Mouse (Mus musculus) ovary, adult 2 months (tissue): ENCODE data around the gene Bfar. TPM values are rescaled to one million over a fixed set of nuclear protein-coding genes. Genes with fewer than 3 reads are reported as not detected.

Experiments used
- polyA plus RNA-seq: library from polyadenylated mRNA; depleted of rRNA; stranded (reverse); fragments of >200 nt; gene quantifications from 2 replicates; pipeline ENCODE4 v1.2.3, GENCODE M21; 2012; rRNA removed

Bfar gene
- 15.2 and 23.7 TPM in 2 replicates for polyA plus RNA-seq

DNA sequence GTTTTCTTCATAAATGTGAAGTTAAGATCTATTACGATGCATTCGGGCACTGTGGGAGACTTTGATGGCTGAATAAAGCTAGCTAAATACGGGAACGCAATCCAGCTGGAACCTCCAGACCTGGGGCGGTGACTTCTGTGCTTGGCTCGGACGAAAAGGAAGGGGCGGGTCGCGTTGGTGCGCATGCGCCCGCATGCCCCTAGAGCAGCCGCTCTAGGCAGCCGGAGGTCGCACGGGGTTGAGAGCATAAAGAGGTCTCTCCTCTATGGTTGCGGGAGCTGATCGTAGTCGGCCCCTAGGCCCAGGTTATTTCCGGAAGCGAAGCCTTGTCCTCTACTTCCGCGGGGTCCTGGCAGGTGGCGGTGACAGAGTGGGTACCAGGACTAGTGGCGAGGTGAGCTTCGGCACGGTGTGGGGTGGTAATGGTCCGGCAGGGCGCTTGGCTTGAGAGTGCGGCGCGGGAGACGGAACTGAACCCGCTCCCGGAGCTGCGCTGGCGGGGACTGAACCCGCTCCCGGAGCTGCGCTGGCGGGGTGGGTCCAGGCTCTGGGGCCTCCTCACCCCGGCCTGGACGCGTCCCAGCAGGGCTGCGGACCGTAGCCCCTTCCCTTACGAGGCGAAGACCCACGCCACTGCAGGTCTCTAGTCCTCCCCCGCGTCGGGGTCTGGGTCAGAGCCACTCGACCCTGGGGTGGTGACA, at the start of gene Bfar, which contains the start of gene 3110001I22Rik:
Bfar (plus strand) TSS at position 174 of the 701 bp plus-strand sequence.
3110001I22Rik (plus strand) TSS at position 245 of the 701 bp plus-strand sequence.

DNA sequence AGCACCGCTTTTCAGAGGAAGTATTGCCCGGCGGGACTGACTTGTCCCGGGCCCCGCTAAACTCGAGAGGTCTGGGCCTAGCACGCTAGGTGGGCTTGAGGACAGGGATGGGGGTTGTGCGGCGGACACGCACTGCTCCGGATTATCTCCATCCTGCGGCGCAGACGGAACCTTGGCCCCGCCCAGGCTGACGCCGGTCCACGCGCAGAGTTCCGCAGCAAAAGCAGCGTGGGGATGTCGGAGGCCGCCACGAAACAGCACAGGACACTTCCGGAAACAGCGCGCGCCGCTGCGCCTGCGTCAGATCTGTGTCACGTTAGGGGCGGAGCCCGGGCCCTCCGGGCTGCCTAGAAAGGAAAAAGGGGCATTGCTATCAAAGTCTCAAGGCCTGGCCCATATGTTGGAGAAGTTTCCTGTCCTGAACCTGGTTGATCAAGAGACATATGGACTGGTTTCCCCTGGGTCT, 3.7 kb upstream of the Bfar start, which contains the start of gene Parn:
Parn (minus strand) TSS at position 293 of the 466 bp plus-strand sequence.

DNA sequence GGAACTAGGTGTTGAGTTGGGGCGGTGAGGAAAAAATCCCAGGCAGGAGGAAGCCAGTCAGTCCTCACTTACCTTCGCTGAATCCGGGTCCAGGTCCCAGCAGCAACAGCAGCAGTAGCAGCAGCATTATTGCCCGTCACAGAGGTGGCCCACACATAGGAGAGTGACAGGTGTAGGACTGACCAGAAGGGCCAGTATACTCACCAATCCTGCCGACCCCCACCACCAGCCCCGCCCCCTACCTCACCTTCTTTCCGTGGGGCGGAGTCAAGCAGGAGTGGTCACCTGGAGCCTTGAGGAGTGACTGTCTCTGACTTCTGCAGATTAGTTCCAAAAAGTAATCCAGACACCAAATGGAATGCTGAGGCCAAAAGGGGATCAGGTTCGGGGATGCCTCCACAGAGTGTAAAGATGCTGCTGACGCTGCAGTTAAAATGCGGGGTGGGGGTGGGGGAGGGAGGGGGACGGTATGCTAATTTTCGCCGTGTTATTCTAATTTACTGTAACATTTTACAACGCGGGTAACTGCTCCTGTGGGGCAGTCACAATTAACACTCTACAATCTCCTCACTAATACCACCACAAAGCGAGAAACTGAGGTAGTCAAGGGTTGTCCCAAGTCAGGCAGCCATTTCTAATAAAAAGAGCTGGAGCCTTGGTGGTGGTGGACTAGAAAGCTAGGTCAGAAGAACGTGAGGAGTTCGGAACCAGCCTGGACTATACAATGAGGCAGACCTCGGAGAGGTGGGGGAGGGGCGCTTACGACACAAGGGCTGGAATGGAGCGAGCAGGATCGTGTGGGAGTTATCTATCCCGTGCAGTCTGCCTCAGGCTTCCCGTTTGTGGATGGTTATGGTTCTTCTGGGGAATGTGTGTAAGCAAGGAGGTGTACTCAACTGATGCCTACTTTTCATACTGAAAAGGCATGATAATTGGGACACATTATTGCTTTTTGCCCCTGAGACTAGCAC, 58.9 kb downstream of the Bfar start, which contains the start of gene Pla2g10:
Pla2g10 (minus strand) TSS at position 699 of the 971 bp plus-strand sequence.

Other genes with a start within 250 kb of the Bfar start
- 23.0 and 25.4 TPM in 2 replicates for gene Parn, start 3.7 kb upstream of the Bfar start, polyA plus RNA-seq
- gene 3110001I22Rik, start 71 bp downstream of the Bfar start, polyA plus RNA-seq, result 1.4 and 1.7 TPM in 2 replicates
- gene Pla2g10, start 59.1 kb downstream of the Bfar start, polyA plus RNA-seq, result 0.37 and 1.6 TPM in 2 replicates
- gene Rrn3, start 108.8 kb downstream of the Bfar start, polyA plus RNA-seq, result 10.1 and 10.7 TPM in 2 replicates
- gene Ntan1, start 147.0 kb downstream of the Bfar start, polyA plus RNA-seq, result 74.3 and 74.7 TPM in 2 replicates
- 70.8 and 92.7 TPM in 2 replicates for gene Pdxdc1, start 231.3 kb downstream of the Bfar start, polyA plus RNA-seq
- 4.1 and 5.8 TPM in 2 replicates for gene Mpv17l, start 231.3 kb downstream of the Bfar start, polyA plus RNA-seq